Mouse (Mus musculus) liver, adult 2 months (tissue): ENCODE measurements around the gene 3110040M04Rik. TPM values are rescaled to one million over a fixed set of nuclear protein-coding genes. Genes with fewer than 3 reads are reported as not detected.
A peak's percentile ranks its signal among the peaks of the same experiment; 100 is the strongest.
"Not testable (repeated sequence)": the region's sequence is repeated elsewhere in the genome, so short reads cannot be mapped to it uniquely, and the experiment has no call there.

Experiments
- DNase-seq: peaks from one replicate; pipeline ENCODE4 v3.0.0-alpha.2; 2011; ENCODE audit warnings: low read depth, low spot score; ENCODE audit errors: extremely low read depth
- H3K27ac ChIP-seq: fragments of 200-500 bp; replicated peaks from 2 replicates; pipeline ENCODE4 v1.5.1; 2012; ENCODE audit warnings: low read depth, mild to moderate bottlenecking, control low read depth, inconsistent platforms, low read length; ENCODE audit not compliant: insufficient read depth
- H3K27me3 ChIP-seq: fragments of 200-500 bp; 2 replicates; pipeline ENCODE4 v1.6.1; 2012; ENCODE audit warnings: mild to moderate bottlenecking, moderate library complexity, low read length, inconsistent platforms; ENCODE audit not compliant: control insufficient read depth, insufficient read depth
- H3K36me3 ChIP-seq: fragments of 200-500 bp; 2 replicates; pipeline ENCODE4 v1.6.1; 2012; ENCODE audit warnings: low read length, inconsistent platforms; ENCODE audit not compliant: control insufficient read depth, insufficient read depth
- H3K4me1 ChIP-seq: fragments of 200-500 bp; 2 replicates; pipeline ENCODE4 v1.6.1; 2011; ENCODE audit warnings: low read length; ENCODE audit not compliant: control insufficient read depth, insufficient read depth
- H3K4me3 ChIP-seq: fragments of 200-500 bp; 2 replicates; pipeline ENCODE4 v1.5.1; 2011; ENCODE audit warnings: low read depth, mild to moderate bottlenecking, control low read depth, low read length, moderate library complexity; ENCODE audit not compliant: insufficient read depth
- H3K79me2 ChIP-seq: fragments of 200-500 bp; 2 replicates; pipeline ENCODE4 v1.6.1; 2012; ENCODE audit warnings: inconsistent platforms, mild to moderate bottlenecking, low read length, moderate library complexity; ENCODE audit not compliant: control insufficient read depth, insufficient read depth
- H3K9ac ChIP-seq: fragments of 200-500 bp; 2 replicates; pipeline ENCODE4 v1.6.1; 2012; ENCODE audit warnings: low read depth, mild to moderate bottlenecking, control low read depth, inconsistent platforms, low read length
- CTCF ChIP-seq: fragments of 200-500 bp; IDR thresholded peaks from 2 replicates; pipeline ENCODE4 v1.5.1; 2011; ENCODE audit warnings: low read depth, low read length, control low read depth
- POLR2A ChIP-seq: fragments of 200-500 bp; IDR thresholded peaks from 2 replicates; pipeline ENCODE4 v1.6.1; 2011; ENCODE audit warnings: low read length, control low read depth; ENCODE audit not compliant: insufficient read depth; ENCODE audit errors: extremely low read depth
- WGBS: fragments of 180-500 bp; shearing (Covaris S2); methylation state at CpG from one replicate; pipeline ENCODE4 v1.1.7; 2018; 5-methylcytosine and 5-hydroxymethylcytosine counted together
- polyA plus RNA-seq: library from polyadenylated mRNA; depleted of rRNA; stranded (reverse); fragments of >200 nt; gene quantifications from 2 replicates; pipeline ENCODE4 v1.2.3, GENCODE M21; 2012
- total RNA-seq: library from RNA; depleted of rRNA; stranded (reverse); fragments of >200 nt; gene quantifications from 2 replicates; pipeline ENCODE4 v1.2.3, GENCODE M21; 2014

3110040M04Rik gene
- total and polyA plus RNA-seq, 2 experiments, result not detected

DNA sequence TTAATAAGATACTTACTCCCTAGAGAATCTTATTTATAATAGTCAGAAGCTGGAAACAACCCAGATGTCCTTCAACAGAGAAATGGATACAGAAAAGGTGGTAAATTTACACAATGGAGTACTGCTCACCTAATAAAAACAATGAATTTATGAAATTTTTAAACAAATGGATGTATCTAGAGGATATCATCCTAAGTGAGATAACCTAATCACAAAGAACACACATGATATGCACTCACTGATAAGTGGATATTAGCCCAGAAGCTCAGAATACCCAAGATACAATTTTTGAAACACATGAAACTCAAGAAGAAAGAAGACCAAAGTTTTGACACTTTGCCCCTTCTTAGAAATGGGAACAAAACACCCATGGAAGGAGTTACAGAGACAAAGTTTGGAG is 5.0 kb downstream of the 3110040M04Rik start:
- not testable (repeated sequence) for DNase-seq, H3K27ac ChIP-seq, H3K9ac ChIP-seq, H3K4me3 ChIP-seq, H3K79me2 ChIP-seq, H3K36me3 ChIP-seq, H3K4me1 ChIP-seq, H3K27me3 ChIP-seq

DNA sequence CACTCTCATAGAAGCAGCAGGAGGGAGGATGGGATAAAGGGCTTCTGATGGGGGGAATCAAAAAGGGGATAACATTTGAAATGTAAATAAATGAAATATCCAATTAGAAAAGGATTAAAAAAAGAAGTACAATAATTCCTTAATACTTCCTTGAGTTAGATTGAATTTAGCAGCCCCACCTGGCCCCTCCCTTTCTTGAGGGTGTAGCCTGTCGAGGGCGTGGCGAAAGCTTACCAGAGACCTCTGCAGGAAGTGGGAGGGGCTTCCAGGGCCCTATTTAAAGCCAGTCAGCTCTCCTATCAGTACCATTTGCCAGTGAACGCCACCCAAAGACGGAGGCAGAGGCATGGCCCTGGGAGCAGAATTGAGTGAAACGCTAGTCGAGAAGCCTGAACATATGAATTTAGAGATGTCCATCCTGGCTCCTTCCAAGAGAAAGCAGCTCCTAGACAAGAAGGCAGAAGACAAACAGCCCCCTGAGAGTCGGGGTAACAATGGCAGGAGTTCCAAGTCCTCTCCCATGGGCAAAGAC is 6.0 kb downstream of the 3110040M04Rik start, which contains the start of gene Gm47996:
Gene Gm47996 (plus strand): TSS at position 308 of the 532 bp plus-strand sequence.
- not testable (repeated sequence) for H3K27me3 ChIP-seq, H3K4me1 ChIP-seq, H3K4me3 ChIP-seq, H3K79me2 ChIP-seq, DNase-seq, H3K9ac ChIP-seq, H3K27ac ChIP-seq, H3K36me3 ChIP-seq
- WGBS, result 98% methylated on average over 4 of the region's 8 CpGs

DNA sequence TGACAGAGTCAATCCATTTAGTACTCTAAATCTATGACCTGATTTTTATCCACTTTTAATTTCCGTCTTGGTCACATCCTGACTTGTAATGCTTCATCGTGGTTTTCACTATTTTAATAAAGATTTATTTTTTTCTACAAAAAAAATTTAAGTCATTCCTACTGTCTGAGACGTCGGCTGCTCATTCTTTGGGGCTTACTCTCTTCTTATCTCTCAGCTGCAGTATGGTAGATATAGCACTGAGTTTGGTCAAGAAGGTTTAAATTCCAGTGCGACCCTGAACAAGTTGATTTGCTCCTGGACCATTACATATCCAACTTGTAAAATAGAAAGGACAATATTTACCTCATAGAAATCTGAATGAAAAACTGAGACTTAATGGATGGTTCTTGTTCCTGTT is 7.7 kb downstream of the 3110040M04Rik start:
- WGBS, result 89% methylated on average over 5 of the region's 5 CpGs

DNA sequence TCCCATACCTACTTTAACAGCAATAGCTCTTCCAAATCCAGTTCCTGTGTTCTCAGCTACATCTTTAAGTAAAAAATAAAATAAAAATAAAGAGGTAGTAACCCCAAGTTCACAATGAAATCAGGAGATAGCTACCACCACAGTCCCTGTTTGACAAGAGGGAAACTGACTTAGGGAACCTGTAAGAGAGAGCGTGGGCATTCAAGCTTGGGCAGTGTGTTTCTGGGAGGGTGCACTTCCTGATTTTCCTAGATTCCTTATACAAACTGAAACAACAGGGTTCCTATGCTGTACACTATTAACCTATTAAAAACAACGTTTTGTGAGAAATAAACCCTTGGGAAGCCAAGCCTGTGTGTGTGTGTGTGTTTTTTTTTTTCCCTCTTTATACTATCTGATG is 10.9 kb downstream of the 3110040M04Rik start:
- no peaks in the 10 kb centered on the region for H3K36me3 ChIP-seq
- WGBS, result 87% methylated on average over 2 of the region's 2 CpGs
- no peaks in the 10 kb centered on the region for H3K79me2 ChIP-seq
- no peak for TF ChIP-seq CTCF
- TF ChIP-seq POLR2A, result no peak
- no peak overlapping the region for H3K4me3 ChIP-seq
- no peak overlapping the region for H3K27ac ChIP-seq
- H3K27me3 ChIP-seq, result no peaks in the 10 kb centered on the region
- peaks cover 10% of the 10 kb centered on the region; the same call in 1 of the 2 replicates for H3K4me1 ChIP-seq
- no peak for DNase-seq
- H3K9ac ChIP-seq, result no peak overlapping the region

More for the DNA sequence above, 7.7 kb downstream of the 3110040M04Rik start:
- not testable (repeated sequence) for H3K27ac ChIP-seq, DNase-seq, H3K36me3 ChIP-seq, H3K9ac ChIP-seq, H3K4me1 ChIP-seq, H3K4me3 ChIP-seq, H3K79me2 ChIP-seq, H3K27me3 ChIP-seq

DNA sequence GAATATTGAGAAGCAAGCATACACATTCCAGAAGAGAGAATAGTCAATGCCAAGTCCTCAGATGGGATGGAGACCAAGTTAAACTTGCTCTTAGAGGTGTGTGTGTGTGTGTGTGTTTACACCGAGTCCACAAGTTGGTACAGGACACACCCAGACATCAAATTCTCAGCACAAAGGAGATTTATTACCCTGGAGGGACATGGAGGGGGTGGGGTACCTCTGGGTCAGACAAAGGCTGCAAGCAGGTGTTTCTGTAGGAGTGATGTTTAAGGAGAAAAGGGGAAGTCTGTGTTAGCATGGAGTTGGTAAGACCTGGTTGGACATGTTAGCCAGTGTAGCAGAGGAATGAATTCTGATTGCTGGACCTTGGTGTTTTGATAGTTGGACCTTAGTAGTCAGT is 12.1 kb downstream of the 3110040M04Rik start:
- 23% methylated on average over 1 of the region's 1 CpGs for WGBS
- peaks cover 10% of the 10 kb centered on the region; the same call in 1 of the 2 replicates for H3K4me1 ChIP-seq
- H3K9ac ChIP-seq, result no peak overlapping the region
- no peak for TF ChIP-seq CTCF
- TF ChIP-seq POLR2A, result no peak
- H3K36me3 ChIP-seq, result no peaks in the 10 kb centered on the region
- no peaks in the 10 kb centered on the region for H3K79me2 ChIP-seq
- H3K27ac ChIP-seq, result peak overlapping the region; percentile 32; the same call in 1 of the 2 replicates
- H3K4me3 ChIP-seq, result no peak overlapping the region
- DNase-seq, result peak; percentile 46
- H3K27me3 ChIP-seq, result no peaks in the 10 kb centered on the region

DNA sequence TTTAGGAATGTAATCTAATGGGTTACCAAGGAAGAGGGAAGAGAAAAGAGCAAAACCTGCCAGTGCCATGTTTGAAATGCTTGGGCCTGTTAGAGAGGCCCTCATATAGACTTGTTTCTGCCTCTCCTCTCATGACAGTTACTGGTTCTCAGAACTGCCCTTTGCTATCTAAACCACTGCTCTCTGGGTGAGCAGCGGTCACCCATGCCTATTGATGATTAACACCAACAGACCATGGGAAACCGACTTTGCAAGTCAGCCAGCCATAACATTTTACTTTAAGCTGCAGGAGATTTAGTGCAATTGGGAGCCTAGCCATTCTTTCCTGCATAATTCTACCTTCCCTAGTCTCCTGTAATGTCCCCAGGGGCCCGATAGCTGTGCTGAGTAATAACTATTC is 12.5 kb downstream of the 3110040M04Rik start:
- no peaks in the 10 kb centered on the region for H3K27me3 ChIP-seq
- no peaks in the 10 kb centered on the region for H3K79me2 ChIP-seq
- TF ChIP-seq POLR2A, result no peak
- TF ChIP-seq CTCF, result no peak
- peak; percentile 72 for DNase-seq
- WGBS, result 26% methylated on average over 3 of the region's 3 CpGs
- H3K36me3 ChIP-seq, result no peaks in the 10 kb centered on the region
- H3K4me3 ChIP-seq, result no peak overlapping the region
- no peak overlapping the region for H3K9ac ChIP-seq
- H3K27ac ChIP-seq, result peak overlapping the region; percentile 32; the same call in 1 of the 2 replicates
- peaks cover 10% of the 10 kb centered on the region; the same call in 1 of the 2 replicates for H3K4me1 ChIP-seq
